Mouse (Mus musculus): ENCODE data around the gene Raly. TPM values are rescaled to one million over a fixed set of nuclear protein-coding genes. Genes with fewer than 3 reads are reported as not detected.

The Raly gene
- total RNA-seq, 2 experiments from 2014 or later = 162 to 171 TPM

DNA sequence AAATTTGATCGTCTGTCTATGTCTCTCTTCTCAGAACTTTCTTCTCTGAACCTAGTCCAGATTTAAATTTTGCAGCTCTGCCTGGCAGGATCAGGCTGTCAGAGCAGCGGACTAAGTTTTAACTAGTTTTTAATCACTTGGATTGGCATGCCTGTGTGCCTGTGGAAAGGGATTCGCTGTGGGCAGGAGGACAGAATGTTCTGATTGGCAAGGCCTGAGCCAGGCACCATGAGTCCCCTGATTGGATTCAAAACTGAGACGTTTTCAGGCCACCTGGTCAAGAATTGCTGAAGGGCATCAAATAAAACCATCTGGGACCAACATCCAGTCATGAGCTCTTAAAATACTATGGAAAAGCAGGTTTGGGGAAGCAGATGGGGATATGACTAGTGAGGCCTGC is 8.5 kb upstream of the Raly start:
- intact Hi-C loops (cut with DNase I) = no loop called here

DNA sequence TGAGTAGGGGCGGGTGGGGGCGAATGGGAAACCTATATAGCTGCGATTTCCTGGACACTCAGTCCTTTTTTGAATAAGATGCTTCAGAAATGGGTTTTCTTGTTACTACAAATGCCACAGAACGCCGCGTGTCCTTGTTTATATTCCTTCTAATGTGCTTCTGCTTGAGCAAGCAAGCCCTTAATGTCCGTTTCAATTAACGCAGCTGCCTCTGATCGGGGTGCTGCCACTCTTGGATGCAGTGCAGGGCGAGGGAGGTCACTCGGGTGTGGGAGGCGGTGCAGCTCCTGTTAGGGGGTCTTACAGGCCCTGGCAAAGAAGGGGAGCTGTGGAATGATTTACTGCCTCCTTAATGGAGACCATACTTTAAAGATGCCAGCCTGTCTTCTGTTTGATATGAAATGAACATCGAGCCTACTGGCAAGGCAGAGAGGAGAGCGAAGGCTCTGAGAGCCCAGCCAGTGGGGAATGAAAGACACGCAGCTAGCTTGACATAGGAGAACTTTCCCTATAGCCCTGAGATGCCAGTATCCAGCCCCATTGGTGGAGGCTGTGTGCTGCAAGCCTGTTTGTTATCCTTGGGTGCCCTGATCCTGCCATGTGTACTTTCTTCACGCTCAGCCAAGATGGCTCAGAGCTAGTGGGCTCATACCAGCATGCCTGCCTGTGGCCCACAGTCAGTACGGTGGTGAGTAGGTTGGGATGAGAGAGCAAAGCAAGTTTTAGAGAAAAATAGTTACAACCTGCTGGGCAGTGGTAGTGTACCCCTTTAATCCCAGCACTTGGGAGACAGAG is 7.8 kb upstream of the Raly start:
- intact Hi-C loops (cut with DNase I) = no loop called here
- no peak for DNase-seq

More for the DNA sequence above, 8.5 kb upstream of the Raly start:
- no peak for DNase-seq

DNA sequence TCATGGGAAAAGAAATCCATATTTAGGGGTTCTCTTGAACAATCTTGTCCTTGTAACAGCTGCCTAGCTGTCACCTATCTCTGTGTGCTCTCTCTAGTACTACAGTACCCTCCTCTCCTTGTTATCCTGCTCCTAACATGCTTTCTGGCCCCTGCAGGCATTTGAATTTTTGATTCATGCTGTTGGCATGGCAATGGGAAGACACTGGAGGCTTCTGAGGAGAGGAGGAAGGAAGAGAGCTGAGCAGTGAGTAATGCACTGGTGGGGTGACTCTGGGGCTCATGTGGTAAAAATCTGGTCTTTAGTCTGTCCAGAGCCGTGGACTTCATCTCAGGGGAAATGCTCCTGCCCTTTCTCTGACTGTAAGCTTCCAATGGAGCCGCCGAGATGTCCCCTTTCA is 5.6 kb upstream of the Raly start:
- DNase-seq = no peak
- intact Hi-C loops (cut with DNase I) = no loop called here

GRCm38 (mm10) chr2:154786187-154786586 is 4.7 kb upstream of the Raly start:
- DNase-seq = no peak
- intact Hi-C loops (cut with DNase I) = no loop called here

- no peak for DNase-seq
- intact Hi-C loops (cut with DNase I) = no loop called here
These were observed 4.1 kb upstream of the Raly start for GRCm38 (mm10) chr2:154786776-154787175.

DNA sequence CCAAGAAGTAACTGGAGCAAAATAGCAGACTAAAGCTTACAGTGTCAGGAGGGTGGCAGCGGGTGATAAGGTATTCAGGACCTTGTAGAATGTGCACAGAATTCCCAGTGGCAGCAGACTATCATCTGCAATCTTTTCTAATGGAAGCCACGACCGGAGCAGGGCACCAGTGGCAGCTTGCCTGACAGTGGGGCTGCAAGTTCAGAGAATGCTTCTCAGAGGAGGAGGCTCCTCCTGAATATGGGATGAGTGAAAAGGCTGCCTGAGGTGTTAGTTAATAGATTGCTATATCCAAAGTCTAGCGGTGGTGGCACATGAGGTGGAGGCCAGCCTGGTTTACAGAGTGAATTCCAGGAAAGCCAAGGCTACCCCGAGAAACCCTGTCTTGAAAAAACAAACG is 1.5 kb upstream of the Raly start:
- DNase-seq = no peak
- intact Hi-C loops (cut with DNase I) = no loop called here

DNA sequence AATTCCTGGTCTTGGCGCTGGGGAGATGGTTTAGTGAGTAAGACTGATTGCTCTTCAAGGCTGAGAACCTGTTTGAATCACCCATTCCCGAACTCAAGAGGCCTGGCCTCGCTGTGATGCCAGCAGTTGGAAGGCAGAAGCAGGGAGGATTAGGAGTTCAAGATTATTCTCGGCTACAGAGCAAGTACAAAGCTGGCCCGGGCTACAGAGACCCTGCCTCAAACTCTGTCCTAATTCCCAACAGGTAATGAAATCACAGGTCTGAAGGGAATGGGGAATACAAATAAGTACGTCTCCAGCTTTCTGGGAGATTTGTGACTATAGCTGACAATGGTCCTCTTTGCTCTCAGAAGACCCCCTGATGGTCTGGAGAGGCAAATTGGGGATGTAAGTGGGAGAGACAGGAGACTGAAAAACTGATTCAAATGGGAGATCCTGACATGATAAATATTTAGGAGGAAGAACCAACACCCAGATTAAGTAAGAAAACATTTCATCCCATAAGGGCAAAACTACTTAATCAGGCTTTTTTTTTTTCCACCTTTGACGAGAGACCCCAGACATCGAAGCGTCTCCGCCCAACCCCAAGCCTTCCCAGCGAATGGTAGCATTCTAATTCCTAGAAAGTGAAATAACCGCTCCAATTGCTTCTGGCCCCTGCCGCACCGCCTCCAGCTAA is 780 bp upstream of the Raly start:
- DNase-seq = no peak
- intact Hi-C loops (cut with DNase I) = loop anchor here (5.0 to 10.0 kb wide), 2 partner anchors 65 to 102 kb away; partner anchors contain the start of gene Eif2s2

DNA sequence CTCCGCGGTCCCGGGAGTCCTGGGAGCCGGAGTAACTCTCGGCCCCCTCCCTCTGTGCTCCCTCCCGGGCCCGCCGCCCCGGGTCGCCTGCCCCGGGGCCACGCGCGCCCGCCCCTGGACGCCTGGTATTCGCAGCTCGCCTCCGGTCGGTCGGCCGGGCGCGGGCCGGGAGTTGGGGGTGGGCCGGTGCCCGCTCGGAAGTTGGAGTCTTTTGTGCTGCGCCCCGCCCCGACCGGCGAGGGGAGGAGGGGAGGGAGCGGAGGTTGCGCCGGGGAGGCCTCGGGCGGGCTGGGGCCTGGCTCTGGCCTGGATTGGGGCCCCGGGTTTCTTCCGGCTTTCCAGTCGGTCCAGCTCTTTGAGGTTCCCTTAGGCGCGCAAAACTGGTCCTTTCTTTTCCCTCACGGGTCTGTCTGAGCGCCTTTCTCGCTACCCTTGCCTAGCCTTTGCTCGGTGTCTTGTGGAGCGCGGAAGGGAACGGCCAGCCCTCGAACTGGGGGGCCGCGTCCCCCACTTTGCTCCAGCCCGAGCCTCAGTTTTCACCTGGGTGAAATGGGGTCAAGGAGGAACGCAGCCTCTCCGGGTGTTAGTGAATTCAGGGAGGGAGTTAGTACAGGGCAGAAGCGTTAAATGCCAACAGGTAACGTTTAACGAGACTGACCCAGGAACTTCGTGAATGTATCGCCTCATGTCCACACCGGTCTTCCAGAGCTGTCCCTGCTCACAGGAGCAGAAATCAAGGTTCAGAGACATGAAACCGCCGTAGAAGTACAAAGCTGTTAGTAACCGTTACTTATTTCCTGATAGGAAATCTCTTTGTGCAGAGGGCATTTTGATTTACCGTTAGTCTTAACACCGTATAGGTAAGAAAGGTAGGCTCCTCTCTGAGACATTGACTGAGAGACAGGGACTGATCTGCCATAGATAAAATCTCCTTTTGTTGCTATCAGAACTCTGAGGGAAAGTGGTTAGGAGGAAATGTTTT is 1.1 kb downstream of the Raly start:
- DNase-seq = peak; percentile 85
- intact Hi-C loops (cut with DNase I) = loop anchor here (2.0 to 10.0 kb wide), 4 partner anchors 15 to 100 kb away; partner anchors contain the start of gene Eif2s2

DNA sequence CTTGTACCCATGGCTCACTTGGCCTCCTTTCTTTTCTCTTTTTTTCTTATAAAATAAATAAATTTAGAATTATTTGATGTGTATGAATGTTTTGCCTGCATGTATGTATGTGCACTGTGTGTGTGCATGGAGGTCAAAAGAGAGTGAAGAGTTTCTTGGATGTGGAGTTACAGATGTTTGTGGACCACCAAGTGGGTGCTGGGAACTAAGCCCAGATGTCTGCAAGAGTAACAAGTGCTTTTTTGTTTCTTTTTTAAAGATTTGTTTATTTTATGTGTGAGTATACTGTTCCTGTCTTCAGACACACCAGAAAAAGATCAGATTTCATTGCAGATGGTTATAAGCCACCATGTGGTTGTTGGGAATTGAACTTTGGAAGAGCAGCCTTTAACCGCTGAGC is 12.5 kb downstream of the Raly start:
- intact Hi-C loops (cut with DNase I) = no loop called here
- no peak for DNase-seq

DNA sequence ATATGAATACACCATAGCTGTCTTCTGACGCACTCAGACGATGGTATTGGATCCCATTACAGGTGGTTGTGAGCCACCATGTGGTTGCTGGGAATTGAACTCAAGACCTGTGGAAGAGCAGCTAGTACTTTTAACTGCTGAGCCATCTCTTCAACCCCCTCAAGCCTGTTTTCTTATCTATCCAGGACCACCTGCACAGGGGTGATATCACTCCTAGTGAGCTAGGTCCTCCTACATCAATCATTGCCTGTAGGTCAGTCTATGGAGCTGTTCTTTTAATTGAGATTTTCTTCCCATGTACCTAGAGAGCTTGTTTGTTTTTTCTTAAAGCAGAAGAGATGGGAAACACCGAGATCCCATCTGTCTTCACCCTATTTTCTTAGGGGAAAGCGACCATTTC is 12.9 kb downstream of the Raly start:
- DNase-seq = no peak

GRCm38 (mm10) chr2:154807689-154808088 is 16.8 kb downstream of the Raly start:
- no peak for DNase-seq
- intact Hi-C loops (cut with DNase I) = loop anchor here (2.0 kb wide), 1 partner anchor 15 kb away; no protein-coding TSS in a partner anchor

More for the DNA sequence above, 12.9 kb downstream of the Raly start:
- intact Hi-C loops (cut with DNase I) = no loop called here

DNA sequence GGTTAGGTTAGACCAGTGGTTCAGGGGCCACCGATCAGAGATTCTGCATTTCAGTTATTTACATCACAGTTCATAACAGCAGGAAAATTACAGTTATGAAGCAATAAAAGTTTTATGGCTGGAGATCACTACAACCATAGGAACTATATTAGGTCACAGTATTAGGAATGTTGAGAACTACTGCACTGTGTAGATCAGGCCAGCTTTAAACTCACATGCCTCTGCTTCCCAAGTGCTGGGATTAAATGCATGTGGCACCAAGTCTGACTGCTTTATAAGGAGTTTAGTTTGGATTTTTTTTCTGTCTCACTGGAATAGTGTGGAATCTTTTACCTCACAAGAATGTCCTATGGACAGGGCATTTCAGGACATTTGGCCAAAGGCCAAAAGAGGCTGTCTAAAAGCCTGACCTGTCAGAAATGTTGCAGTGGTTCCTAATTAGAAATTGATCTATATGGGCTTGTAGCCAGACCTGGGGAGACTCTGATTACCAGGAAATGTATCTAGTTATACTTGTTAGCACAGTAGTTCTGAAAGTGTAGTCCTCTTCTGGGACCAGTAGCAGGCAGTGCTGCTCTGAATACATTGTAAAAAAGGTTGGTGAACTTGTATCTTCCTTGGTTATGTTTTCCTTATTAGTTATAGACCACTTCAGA is 18.3 kb downstream of the Raly start:
- intact Hi-C loops (cut with DNase I) = no loop called here
- DNase-seq = peak; percentile 63 to 72

DNA sequence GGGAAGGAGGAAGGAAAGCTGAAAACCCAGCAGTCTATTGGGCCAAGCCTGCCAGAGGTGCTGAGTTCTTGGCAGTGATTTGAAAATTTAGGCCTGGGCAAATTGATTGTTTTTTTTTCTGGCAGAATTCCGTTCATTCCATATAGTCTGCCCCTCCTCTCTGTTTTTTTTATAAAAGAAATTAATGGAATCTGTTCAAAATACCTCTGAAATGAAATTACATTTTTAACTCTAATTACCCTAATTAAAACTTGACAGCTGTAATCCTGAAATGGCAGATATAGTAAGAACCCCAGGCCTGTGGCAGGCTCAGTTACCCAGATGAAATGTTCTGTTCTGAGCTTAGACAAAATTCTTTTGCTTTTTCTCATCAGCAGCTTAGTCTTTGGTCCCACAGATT is 19.9 kb downstream of the Raly start:
- no peak for DNase-seq
- intact Hi-C loops (cut with DNase I) = no loop called here

DNA sequence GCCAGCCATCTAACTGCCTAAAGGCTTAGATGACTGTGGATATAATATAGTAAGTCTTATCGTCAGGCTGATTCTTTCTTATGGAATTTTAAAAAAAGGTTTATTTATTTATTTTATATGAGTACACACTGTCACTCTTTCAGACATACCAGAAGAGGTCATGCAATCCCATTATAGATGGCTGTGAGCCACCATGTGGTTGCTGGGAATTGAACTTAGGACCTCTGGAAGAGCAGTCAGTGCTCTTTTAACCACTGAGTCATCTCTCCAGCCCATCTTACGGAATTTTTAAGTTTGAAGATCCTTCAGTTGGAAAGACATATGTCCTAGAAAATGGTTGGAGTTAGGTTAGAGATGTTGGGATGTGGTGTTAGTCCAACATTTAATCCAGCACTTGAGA is 22.5 kb downstream of the Raly start:
- no peak for DNase-seq
- intact Hi-C loops (cut with DNase I) = no loop called here

DNA sequence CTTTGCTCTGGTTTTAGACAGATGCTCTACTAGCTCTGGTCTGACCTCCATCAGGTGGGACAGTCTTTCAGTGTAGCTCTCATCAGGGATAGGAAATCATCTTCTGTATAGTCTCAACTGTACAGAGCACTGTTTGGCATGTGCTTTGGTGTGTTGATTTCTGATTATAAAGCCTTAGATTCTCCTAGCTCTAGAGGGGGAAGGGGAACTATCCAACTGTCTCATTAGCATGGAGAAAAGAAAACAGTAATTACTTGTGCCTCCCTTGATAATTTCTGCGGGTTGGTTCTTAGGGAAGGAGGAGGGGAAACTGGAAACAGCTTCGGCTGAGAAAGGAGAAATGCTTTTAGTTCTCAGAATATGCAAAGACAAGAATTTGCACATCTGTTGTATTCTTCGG is 26.2 kb downstream of the Raly start:
- intact Hi-C loops (cut with DNase I) = no loop called here
- DNase-seq = no peak

- intact Hi-C loops (cut with DNase I) = loop anchor here (2.0 kb wide), 2 partner anchors 25 to 37 kb away; no protein-coding TSS in a partner anchor
These were observed 26.9 kb downstream of the Raly start for GRCm38 (mm10) chr2:154817788-154818187.

DNA sequence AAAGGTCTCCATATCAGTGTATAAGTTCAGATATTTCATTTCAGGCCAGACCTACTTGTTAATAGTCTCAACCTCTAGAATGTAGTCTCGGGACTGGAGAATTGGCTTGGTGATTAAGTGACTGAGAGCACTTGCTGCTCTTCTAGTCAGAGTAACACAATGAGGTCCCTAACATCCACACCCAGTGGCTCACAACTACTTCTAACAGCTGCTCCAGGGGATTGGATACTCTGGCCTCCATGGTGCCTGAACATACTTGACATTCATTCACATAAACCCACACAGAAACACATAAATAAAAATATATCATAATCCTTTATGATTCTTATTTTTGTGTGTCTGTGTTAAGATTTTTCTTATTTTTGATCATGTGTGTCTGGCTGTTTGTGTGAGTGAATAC is 27.7 kb downstream of the Raly start:
- intact Hi-C loops (cut with DNase I) = loop anchor here (2.0 kb wide), 2 partner anchors 26 to 36 kb away; no protein-coding TSS in a partner anchor
- no peak for DNase-seq

More at GRCm38 (mm10) chr2:154817788-154818187, 26.9 kb downstream of the Raly start:
- DNase-seq = peak; percentile 63 to 65

DNA sequence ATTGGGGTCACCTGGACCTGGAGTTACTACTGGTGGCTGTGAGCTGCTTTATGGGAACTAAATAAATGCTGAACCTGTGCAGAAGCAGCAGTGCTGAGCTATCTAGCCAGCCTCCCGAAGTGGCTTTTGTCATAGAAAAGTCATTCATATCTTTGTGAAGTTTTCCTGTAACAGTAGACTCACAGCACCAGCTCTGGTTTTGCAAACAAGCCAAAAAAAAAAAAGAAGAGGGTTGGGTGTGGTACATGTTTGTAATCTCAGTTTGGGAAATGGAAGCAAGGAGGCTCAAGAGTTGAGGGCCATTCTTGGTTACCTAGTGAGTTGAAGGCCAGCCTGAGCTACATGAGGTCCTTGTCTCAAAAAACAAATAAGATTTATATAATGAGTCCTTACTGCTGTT is 29.4 kb downstream of the Raly start:
- intact Hi-C loops (cut with DNase I) = no loop called here
- DNase-seq = no peak

DNA sequence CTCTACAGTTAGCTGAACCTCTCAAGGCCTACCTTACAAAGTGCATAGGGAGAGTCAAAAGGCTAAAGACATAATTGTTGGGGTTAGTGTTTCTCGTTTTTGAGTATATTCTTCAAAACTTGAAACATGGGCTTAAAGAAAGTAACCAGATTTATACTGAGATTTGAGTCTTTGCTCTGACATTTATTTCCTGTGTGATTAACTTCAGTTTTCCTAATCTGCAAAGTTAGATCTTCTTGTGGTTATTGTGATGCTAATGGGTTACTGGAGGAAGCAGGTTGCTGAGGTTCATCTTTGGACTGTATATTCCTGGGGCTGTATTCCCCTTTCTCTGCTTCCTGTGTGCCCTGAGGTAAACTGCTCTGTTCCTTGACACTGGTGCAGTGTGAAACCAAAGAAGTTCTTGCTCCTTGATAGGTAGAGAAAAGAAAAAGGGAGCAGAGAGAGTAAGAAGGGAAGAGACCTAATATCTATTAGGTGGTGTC is 35.2 kb downstream of the Raly start:
- intact Hi-C loops (cut with DNase I) = no loop called here
- no peak for DNase-seq

- intact Hi-C loops (cut with DNase I) = no loop called here
- DNase-seq = no peak
These were observed 36.6 kb downstream of the Raly start for GRCm38 (mm10) chr2:154827521-154827920.

Data from heart, postnatal 10 days (tissue).